Mouse (Mus musculus): ENCODE measurements around the gene 5330417C22Rik.

DNA sequence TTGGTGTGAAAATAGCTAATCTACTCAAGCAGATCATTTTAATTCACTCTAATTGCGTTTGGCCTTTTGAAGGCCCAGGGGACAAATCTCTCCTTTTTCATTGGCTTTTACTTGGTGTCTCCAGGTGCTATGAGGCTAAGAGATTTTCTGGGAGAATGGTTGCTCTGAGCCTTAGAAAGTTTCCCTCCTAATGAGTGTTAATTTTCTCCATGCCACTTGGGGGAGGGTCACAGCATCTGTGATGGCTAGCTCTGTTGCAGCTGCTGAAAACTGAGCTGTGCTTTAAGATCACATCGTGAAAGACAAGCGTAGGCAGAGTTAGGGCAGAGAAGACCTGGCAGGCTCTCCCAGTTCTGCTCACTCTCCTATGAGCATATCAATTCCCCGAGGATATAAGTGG, 40.9 kb downstream of the 5330417C22Rik start:
- TF ChIP-seq CTCF (IDR thresholded peaks at IDR 0.05; ENCODE audit: borderline replicate concordance, insufficient read depth, low read length) (no peak), POLR2A (IDR thresholded peaks at IDR 0.05; ENCODE audit: low read depth, low read length) (no peak)
